Mouse (Mus musculus) olfactory bulb, adult 2 months (tissue): Measurements from ENCODE around the gene Dlx1.

ENCODE experiments used
- CTCF ChIP-seq: fragments of 200-500 bp; IDR thresholded peaks from 2 replicates; pipeline ENCODE4 v1.5.1; 2012; ENCODE audit warnings: low read depth, mild to moderate bottlenecking, low read length, moderate library complexity; ENCODE audit not compliant: insufficient read depth
- POLR2A ChIP-seq: fragments of 200-500 bp; IDR thresholded peaks from 2 replicates; pipeline ENCODE4 v1.6.1; 2012; ENCODE audit warnings: mild to moderate bottlenecking, low read depth, low read length, moderate library complexity; ENCODE audit not compliant: insufficient read depth

DNA sequence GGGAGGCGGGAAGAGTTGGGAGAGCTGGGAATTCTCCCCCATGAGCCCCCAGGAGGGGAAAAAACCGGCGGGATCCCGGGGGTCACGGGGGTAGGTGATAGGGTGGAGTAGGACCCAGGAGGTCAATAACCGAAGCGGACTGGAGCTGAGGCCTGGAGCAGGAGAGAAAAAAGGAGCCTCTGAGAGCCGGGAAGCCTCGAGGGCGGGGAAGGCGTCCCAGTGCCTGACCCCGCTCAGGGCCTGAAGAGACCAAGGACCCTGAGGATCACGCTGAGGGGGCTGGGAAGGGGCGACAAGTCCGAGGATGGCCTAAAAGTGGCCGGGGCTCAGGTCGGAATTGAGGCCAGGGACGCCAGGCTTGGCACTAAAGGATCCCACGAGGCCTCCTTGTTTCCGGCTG, 16.0 kb downstream of the Dlx1 start:
- TF ChIP-seq CTCF (no peak), POLR2A (no peak)
